Mouse (Mus musculus): ENCODE measurements around the gene Cacna1e.

DNA sequence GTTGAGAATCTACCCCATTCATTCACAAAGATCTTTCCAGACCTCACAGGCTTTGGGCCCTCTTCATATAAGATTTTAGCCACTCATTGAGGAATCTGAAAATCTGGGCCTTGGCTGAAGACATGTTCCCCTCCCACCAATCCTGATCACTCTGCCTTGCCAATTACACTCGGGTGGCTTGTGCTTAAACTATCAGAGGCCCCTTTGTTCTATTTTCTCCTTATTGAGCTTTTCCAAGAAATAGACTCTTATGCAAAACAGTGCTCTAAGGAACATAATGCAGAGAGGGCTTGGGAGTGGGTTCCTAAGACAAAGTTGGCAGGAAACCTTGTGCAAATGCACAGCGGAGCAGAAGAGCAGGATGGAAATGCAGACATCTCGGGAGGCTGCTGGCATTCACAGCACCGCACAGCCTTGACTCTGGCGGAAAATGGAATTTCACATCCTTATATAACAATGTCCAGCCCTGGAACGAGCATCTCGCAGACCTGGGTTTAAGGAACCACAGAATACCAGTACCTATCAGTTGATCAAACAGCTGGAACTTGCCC is 153.8 kb downstream of the Cacna1e start:
- TF ChIP-seq GATA1 (IDR thresholded peaks at IDR 0.05; ENCODE audit: low read length), result no peak
- TF ChIP-seq TAL1 (IDR thresholded peaks at IDR 0.05; ENCODE audit: low read length), result no peak
